Mouse (Mus musculus) central nervous system, embryonic 18 days (tissue): ENCODE measurements around the gene Cldn10. TPM values are rescaled to one million over a fixed set of nuclear protein-coding genes. Genes with fewer than 3 reads are reported as not detected.

Source experiments
- polyA plus RNA-seq: library from polyadenylated mRNA; depleted of rRNA; stranded (reverse); fragments of >200 nt; gene quantifications from 2 replicates; pipeline ENCODE4 v1.2.3, GENCODE M21; 2012; rRNA removed

Gene Cldn10
- 2.8 and 3.2 TPM in 2 replicates for polyA plus RNA-seq

GRCm38 (mm10) chr14:118787621-118788020 is at the start of gene Cldn10:
Gene Cldn10 (plus strand): TSS chr14:118787908.

Other genes starting within 250 kb of the Cldn10 start
- 1.5 and 1.9 TPM in 2 replicates for gene Abcc4, start 81.7 kb upstream of the Cldn10 start, polyA plus RNA-seq
- 155 and 164 TPM in 2 replicates for gene Dzip1, start 137.6 kb downstream of the Cldn10 start, polyA plus RNA-seq
- gene Dnajc3, start 150.1 kb downstream of the Cldn10 start, polyA plus RNA-seq, result 14.1 and 15.5 TPM in 2 replicates